Mouse (Mus musculus): ENCODE results near the gene Qrich1. TPM values are rescaled to one million over a fixed set of nuclear protein-coding genes. Genes with fewer than 3 reads are reported as not detected.

Qrich1 gene
- polyA plus RNA-seq, 1 experiment from 2014 or later, result 122 TPM

- H3K4me2 ChIP-seq (ENCODE audit: low read depth, low read length), result no peak overlapping the region
- H3K4me3 ChIP-seq (ENCODE audit: low read depth, low read length), result no peak overlapping the region
- no peak overlapping the region for H3K27ac ChIP-seq (ENCODE audit: low read depth, low read length)
- H3K36me3 ChIP-seq (ENCODE audit: control insufficient read depth, insufficient read depth, low read length), result peaks cover 45% of the 10 kb centered on the region
- no peak for ATAC-seq (ENCODE audit: low read depth)
- no peaks in the 10 kb centered on the region for H3K27me3 ChIP-seq (ENCODE audit: control insufficient read depth, insufficient read depth, low read length)
- H3K9me3 ChIP-seq (ENCODE audit: control insufficient read depth, low read length), result no peaks in the 10 kb centered on the region
- no peak overlapping the region; the same call in 1 of the 2 replicates for H3K9ac ChIP-seq (replicated peaks; ENCODE audit: low read depth, low read length)
- H3K4me1 ChIP-seq (ENCODE audit: control insufficient read depth, insufficient read depth, low read length), result peaks cover 47% of the 10 kb centered on the region
- 58% methylated on average over 25 of the region's 26 CpGs for whole genome bisulfite sequencing
Observed at GRCm38 (mm10) chr9:108573774-108574690, 57.4 kb downstream of the Qrich1 start.

GRCm38 (mm10) chr9:108574921-108575320 lies 58.3 kb downstream of the Qrich1 start:
- Histone ChIP-seq H3K9ac (replicated peaks; ENCODE audit: low read depth, low read length) (no peak overlapping the region), H3K4me1 (ENCODE audit: control insufficient read depth, insufficient read depth, low read length) (peaks cover 53% of the 10 kb centered on the region), H3K27ac (ENCODE audit: low read depth, low read length) (no peak overlapping the region), H3K27me3 (ENCODE audit: control insufficient read depth, insufficient read depth, low read length) (no peaks in the 10 kb centered on the region), H3K4me2 (ENCODE audit: low read depth, low read length) (peak overlapping the region; percentile 23; the same call in 1 of the 2 replicates), H3K4me3 (ENCODE audit: low read depth, low read length) (no peak overlapping the region), H3K9me3 (ENCODE audit: control insufficient read depth, low read length) (no peaks in the 10 kb centered on the region), H3K36me3 (ENCODE audit: control insufficient read depth, insufficient read depth, low read length) (peaks cover 45% of the 10 kb centered on the region)
- ATAC-seq (ENCODE audit: low read depth), result no peak
- WGBS, result 82% methylated on average over 12 of the region's 12 CpGs

- H3K9me3 ChIP-seq (ENCODE audit: control insufficient read depth, low read length), result no peaks in the 10 kb centered on the region
- 89% methylated on average over 37 of the region's 37 CpGs for WGBS
- peaks cover 48% of the 10 kb centered on the region for H3K4me1 ChIP-seq (ENCODE audit: control insufficient read depth, insufficient read depth, low read length)
- ATAC-seq (ENCODE audit: low read depth), result no peak
- peak overlapping the region; percentile 87 for H3K4me2 ChIP-seq (ENCODE audit: low read depth, low read length)
- H3K27ac ChIP-seq (ENCODE audit: low read depth, low read length), result no peak overlapping the region
- H3K27me3 ChIP-seq (ENCODE audit: control insufficient read depth, insufficient read depth, low read length), result no peaks in the 10 kb centered on the region
- no peak overlapping the region for H3K9ac ChIP-seq (replicated peaks; ENCODE audit: low read depth, low read length)
- peaks cover 45% of the 10 kb centered on the region for H3K36me3 ChIP-seq (ENCODE audit: control insufficient read depth, insufficient read depth, low read length)
- no peak overlapping the region for H3K4me3 ChIP-seq (ENCODE audit: low read depth, low read length)
Observed at GRCm38 (mm10) chr9:108575321-108576297, 59.0 kb downstream of the Qrich1 start.

- ATAC-seq (ENCODE audit: low read depth), result no peak
- WGBS, result 58% methylated on average over 6 of the region's 6 CpGs
- Histone ChIP-seq H3K4me1 (ENCODE audit: control insufficient read depth, insufficient read depth, low read length) (peaks cover 46% of the 10 kb centered on the region), H3K36me3 (ENCODE audit: control insufficient read depth, insufficient read depth, low read length) (peaks cover 37% of the 10 kb centered on the region), H3K9me3 (ENCODE audit: control insufficient read depth, low read length) (no peaks in the 10 kb centered on the region), H3K9ac (replicated peaks; ENCODE audit: low read depth, low read length) (peak overlapping the region; percentile 97; the same call in 1 of the 2 replicates), H3K4me2 (ENCODE audit: low read depth, low read length) (peak overlapping the region; percentile 87), H3K4me3 (ENCODE audit: low read depth, low read length) (peak overlapping the region; percentile 57), H3K27ac (ENCODE audit: low read depth, low read length) (no peak overlapping the region), H3K27me3 (ENCODE audit: control insufficient read depth, insufficient read depth, low read length) (no peaks in the 10 kb centered on the region)
Observed at GRCm38 (mm10) chr9:108577025-108577424, 60.4 kb downstream of the Qrich1 start.

- WGBS, result 1% methylated on average over 23 of the region's 24 CpGs
- ATAC-seq (ENCODE audit: low read depth), result peak; percentile 3; the same call in 1 of the 2 replicates
- H3K4me2 ChIP-seq (ENCODE audit: low read depth, low read length), result peak overlapping the region; percentile 87
- peaks cover 46% of the 10 kb centered on the region for H3K4me1 ChIP-seq (ENCODE audit: control insufficient read depth, insufficient read depth, low read length)
- no peaks in the 10 kb centered on the region for H3K9me3 ChIP-seq (ENCODE audit: control insufficient read depth, low read length)
- peak overlapping the region; percentile 97 for H3K9ac ChIP-seq (replicated peaks; ENCODE audit: low read depth, low read length)
- H3K4me3 ChIP-seq (ENCODE audit: low read depth, low read length), result peak overlapping the region; percentile 57
- no peaks in the 10 kb centered on the region for H3K27me3 ChIP-seq (ENCODE audit: control insufficient read depth, insufficient read depth, low read length)
- H3K27ac ChIP-seq (ENCODE audit: low read depth, low read length), result peak overlapping the region; percentile 96
- H3K36me3 ChIP-seq (ENCODE audit: control insufficient read depth, insufficient read depth, low read length), result peaks cover 30% of the 10 kb centered on the region
Observed at GRCm38 (mm10) chr9:108577934-108578544, 61.4 kb downstream of the Qrich1 start.

- Histone ChIP-seq H3K9ac (replicated peaks; ENCODE audit: low read depth, low read length) (peak within 1 kb of the TSS; percentile 97), H3K36me3 (ENCODE audit: control insufficient read depth, insufficient read depth, low read length) (peaks cover 23% of the 10 kb centered on the region), H3K9me3 (ENCODE audit: control insufficient read depth, low read length) (no peaks in the 10 kb centered on the region), H3K27me3 (ENCODE audit: control insufficient read depth, insufficient read depth, low read length) (no peaks in the 10 kb centered on the region), H3K4me1 (ENCODE audit: control insufficient read depth, insufficient read depth, low read length) (peaks cover 46% of the 10 kb centered on the region), H3K4me2 (ENCODE audit: low read depth, low read length) (peak within 1 kb of the TSS; percentile 87), H3K4me3 (ENCODE audit: low read depth, low read length) (peak within 1 kb of the TSS; percentile 57), H3K27ac (ENCODE audit: low read depth, low read length) (peak within 1 kb of the TSS; percentile 96)
- 3% methylated on average over 51 of the region's 51 CpGs for WGBS
- peak; percentile 97 for ATAC-seq (ENCODE audit: low read depth)
Observed at GRCm38 (mm10) chr9:108578545-108579343, 62.1 kb downstream of the Qrich1 start, which contains the start of gene Wdr6. Wdr6 (minus strand) TSS chr9:108578739.

DNA sequence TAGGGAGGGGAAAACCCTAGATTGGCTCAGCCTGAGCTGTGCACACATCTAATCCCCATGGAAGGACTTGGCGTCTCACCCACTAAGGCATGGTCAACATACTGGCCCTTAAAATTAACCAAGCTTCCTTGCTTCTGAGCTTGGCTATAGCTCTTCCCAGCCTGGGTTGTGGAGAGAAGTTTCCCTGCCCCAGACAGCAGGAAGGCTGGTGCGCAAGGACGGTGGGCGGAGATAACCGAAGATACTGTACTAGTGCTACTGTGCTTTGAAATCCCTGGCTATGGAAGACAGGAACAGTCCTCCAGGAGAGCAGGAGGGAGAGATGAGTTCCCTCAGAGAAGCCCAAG lies 62.7 kb downstream of the Qrich1 start:
- Histone ChIP-seq H3K9me3 (ENCODE audit: control insufficient read depth, low read length) (no peaks in the 10 kb centered on the region), H3K4me3 (ENCODE audit: low read depth, low read length) (peak overlapping the region; percentile 57; the same call in 1 of the 2 replicates), H3K4me2 (ENCODE audit: low read depth, low read length) (peak overlapping the region; percentile 87), H3K36me3 (ENCODE audit: control insufficient read depth, insufficient read depth, low read length) (peaks cover 21% of the 10 kb centered on the region), H3K4me1 (ENCODE audit: control insufficient read depth, insufficient read depth, low read length) (peaks cover 41% of the 10 kb centered on the region), H3K27me3 (ENCODE audit: control insufficient read depth, insufficient read depth, low read length) (no peaks in the 10 kb centered on the region), H3K9ac (replicated peaks; ENCODE audit: low read depth, low read length) (no peak overlapping the region; the same call in 1 of the 2 replicates), H3K27ac (ENCODE audit: low read depth, low read length) (peak overlapping the region; percentile 96)
- no peak for ATAC-seq (ENCODE audit: low read depth)
- WGBS, result 73% methylated on average over 5 of the region's 5 CpGs

Data from neural tube, embryonic 14.5 days (tissue).